Mouse (Mus musculus): ENCODE results near the gene Rsph14.

- TF ChIP-seq ZC3H11A (IDR thresholded peaks at IDR 0.05; ENCODE audit: borderline replicate concordance, low read depth, low read length) (no peak), ZNF384 (IDR thresholded peaks at IDR 0.05; ENCODE audit: low read depth, low read length) (no peak), HCFC1 (IDR thresholded peaks at IDR 0.05; ENCODE audit: borderline replicate concordance, insufficient read depth, low read length) (no peak), CHD2 (IDR thresholded peaks at IDR 0.05; ENCODE audit: low read depth, low read length) (no peak), MAFK (IDR thresholded peaks at IDR 0.05; ENCODE audit: insufficient read depth, low read depth, low read length) (no peak)
These were observed 42.6 kb downstream of the Rsph14 start for GRCm38 (mm10) chr10:74989814-74990213.
